Mouse (Mus musculus): ENCODE results near the gene Tor1aip1. TPM values are rescaled to one million over a fixed set of nuclear protein-coding genes. Genes with fewer than 3 reads are reported as not detected.

Gene Tor1aip1
- total and polyA plus RNA-seq, 3 experiments: 13.1 to 22.9 TPM; not detected in 1

- TF ChIP-seq CTCF (IDR thresholded peaks at IDR 0.05 in 2 of 3, conservative IDR thresholded peaks at IDR 0.05 in 1 of 3; ENCODE audit: control insufficient read depth in 1 of 3, insufficient read depth in 1 of 3, low read depth in 2 of 3, low read length in 3 of 3, poor library complexity in 1 of 3, severe bottlenecking in 1 of 3) (no peak), GABPA (IDR thresholded peaks at IDR 0.05; ENCODE audit: low read depth, low read length) (no peak), POLR2A (IDR thresholded peaks at IDR 0.05; ENCODE audit: control insufficient read depth in 1 of 2, insufficient read depth in 1 of 2, low read depth in 1 of 2, low read length in 2 of 2, poor library complexity in 1 of 2) (no peak), CHD1 (IDR thresholded peaks at IDR 0.05; ENCODE audit: low read depth, low read length) (0 out of 2 replicates have a peak, but pooled peaks have one; percentile 3), TCF12 (IDR thresholded peaks at IDR 0.05; ENCODE audit: low read depth, low read length) (no peak), MAFK (IDR thresholded peaks at IDR 0.05; ENCODE audit: borderline replicate concordance, low read depth, low read length) (no peak), MYB (IDR thresholded peaks at IDR 0.05; ENCODE audit: low read depth, low read length) (no peak), MAX (IDR thresholded peaks at IDR 0.05; ENCODE audit: low read length) (no peak), HCFC1 (IDR thresholded peaks at IDR 0.05; ENCODE audit: low read depth, low read length) (no peak), POLR2AphosphoS2 (IDR thresholded peaks at IDR 0.05; ENCODE audit: low read length) (no peak), ZKSCAN1 (IDR thresholded peaks at IDR 0.05; ENCODE audit: low read depth, low read length) (no peak), MAZ (IDR thresholded peaks at IDR 0.05; ENCODE audit: low read depth, low read length) (no peak), MXI1 (IDR thresholded peaks at IDR 0.05; ENCODE audit: low read depth, low read length) (peak; percentile 86), MEF2A (IDR thresholded peaks at IDR 0.05; ENCODE audit: extremely low read depth, insufficient replicate concordance, low read depth, low read length, poor library complexity, severe bottlenecking) (no peak), MYC (IDR thresholded peaks at IDR 0.05; ENCODE audit: low read depth, low read length) (no peak), ZMIZ1 (IDR thresholded peaks at IDR 0.05; ENCODE audit: low read depth, low read length) (no peak)
Measured at GRCm38 (mm10) chr1:155972146-155973067, 63.9 kb downstream of the Tor1aip1 start (continued).

Other genes with a start within 250 kb of the Tor1aip1 start
- gene Qsox1, start 223.6 kb downstream of the Tor1aip1 start, total RNA-seq (2012; rRNA removed): 8.4 TPM in 2 replicates
- 10 to 100 TPM in 1 of 2 experiments, not detected in 1; 17.1 TPM for gene Qsox1, start 223.6 kb downstream of the Tor1aip1 start, polyA plus RNA-seq (2012; ENCODE audit: insufficient read depth in 1 of 2, insufficient read length in 2 of 2, low read depth in 1 of 2, low replicate concordance in 2 of 2, missing spikeins in 1 of 2)
- gene Cep350, start 63.2 kb downstream of the Tor1aip1 start, total RNA-seq (2012; rRNA removed): 4.3 and 5.7 TPM in 2 replicates
- gene Cep350, start 63.2 kb downstream of the Tor1aip1 start, polyA plus RNA-seq (2012; ENCODE audit: insufficient read depth in 1 of 2, insufficient read length in 2 of 2, low read depth in 1 of 2, low replicate concordance in 2 of 2, missing spikeins in 1 of 2): 100 to 1,000 TPM in 1 of 2 experiments, 1 to 10 TPM in 1; 9.7 to 110 TPM
- 37.7 and 47.1 TPM in 2 replicates for gene Tor1aip2, start 1.1 kb downstream of the Tor1aip1 start, total RNA-seq (2012; rRNA removed)
- 10 to 100 TPM in 1 of 2 experiments, not detected in 1; 48.1 TPM for gene Tor1aip2, start 1.1 kb downstream of the Tor1aip1 start, polyA plus RNA-seq (2012; ENCODE audit: insufficient read depth in 1 of 2, insufficient read length in 2 of 2, low read depth in 1 of 2, low replicate concordance in 2 of 2, missing spikeins in 1 of 2)
- not detected in 2 replicates for gene Fam163a, start 168.5 kb upstream of the Tor1aip1 start, total RNA-seq (2012; rRNA removed)
- not detected for gene Fam163a, start 168.5 kb upstream of the Tor1aip1 start, polyA plus RNA-seq (2012; ENCODE audit: insufficient read depth in 1 of 2, insufficient read length in 2 of 2, low read depth in 1 of 2, low replicate concordance in 2 of 2, missing spikeins in 1 of 2)